Mouse (Mus musculus) myocyte (in vitro differentiated cells): ENCODE data around the gene Twsg1.

Experiments
- CEBPB ChIP-seq: IDR thresholded peaks from 2 replicates; pipeline ENCODE4 v1.6.1; 2011; ENCODE audit warnings: mild to moderate bottlenecking, moderate library complexity; ENCODE audit not compliant: poor library complexity, insufficient read depth, severe bottlenecking
- E2F4 ChIP-seq: IDR thresholded peaks from one replicate; pipeline ENCODE4 v1.6.1; 2011; ENCODE audit warnings: mild to moderate bottlenecking, control low read depth, moderate library complexity; ENCODE audit not compliant: insufficient read depth
- MAX ChIP-seq: IDR thresholded peaks from one replicate; pipeline ENCODE4 v1.6.1; 2011; ENCODE audit warnings: low read depth, mild to moderate bottlenecking, control low read depth
- MYOG ChIP-seq, 3 experiments: IDR thresholded peaks; one replicate each; pipeline ENCODE4 v1.6.1; 2011; ENCODE audit warnings: control low read depth in 2 of 3, low read depth in 2 of 3, mild to moderate bottlenecking in 2 of 3; ENCODE audit not compliant: insufficient read length in 2 of 3, control insufficient read depth in 1 of 3, insufficient read depth in 1 of 3
- POLR2A ChIP-seq: IDR thresholded peaks from one replicate; pipeline ENCODE4 v1.6.1; 2011; ENCODE audit warnings: low read depth, mild to moderate bottlenecking, control low read depth, moderate library complexity; ENCODE audit not compliant: insufficient read length
- POLR2AphosphoS2 ChIP-seq: IDR thresholded peaks from one replicate; pipeline ENCODE4 v1.6.1; 2011; ENCODE audit warnings: low read depth, control low read depth; ENCODE audit not compliant: insufficient read length
- REST ChIP-seq: IDR thresholded peaks from one replicate; pipeline ENCODE4 v1.6.1; 2011; ENCODE audit warnings: mild to moderate bottlenecking, control low read depth, moderate library complexity; ENCODE audit not compliant: insufficient read depth, insufficient read length
- SRF ChIP-seq: IDR thresholded peaks from one replicate; pipeline ENCODE4 v1.6.1; 2011; ENCODE audit warnings: low read depth; ENCODE audit not compliant: control insufficient read depth, insufficient read length
- TCF12 ChIP-seq: IDR thresholded peaks from one replicate; pipeline ENCODE4 v1.6.1; 2011; ENCODE audit warnings: mild to moderate bottlenecking, control low read depth; ENCODE audit not compliant: poor library complexity, insufficient read depth, severe bottlenecking
- TCF3 ChIP-seq: IDR thresholded peaks from one replicate; pipeline ENCODE4 v1.6.1; 2011; ENCODE audit warnings: low read depth, control low read depth; ENCODE audit not compliant: insufficient read length
- USF1 ChIP-seq: IDR thresholded peaks from one replicate; pipeline ENCODE4 v1.6.1; 2011; ENCODE audit warnings: low read depth, mild to moderate bottlenecking, control low read depth, moderate library complexity

GRCm38 (mm10) chr17:65903011-65903410 lies 48.0 kb downstream of the Twsg1 start:
- no peak for TF ChIP-seq POLR2A
- TF ChIP-seq USF1 = no peak
- TF ChIP-seq TCF12 = no peak
- no peak for TF ChIP-seq E2F4
- TF ChIP-seq REST = no peak
- no peak for TF ChIP-seq POLR2AphosphoS2
- TF ChIP-seq MAX = no peak
- TF ChIP-seq SRF = no peak
- TF ChIP-seq MYOG (IDR thresholded peaks at IDR 0.05; ENCODE audit: control insufficient read depth in 1 of 3, insufficient read depth in 1 of 3, insufficient read length in 2 of 3, low read depth in 2 of 3) = no peak
- TF ChIP-seq TCF3 = no peak
- TF ChIP-seq CEBPB = no peak
